Comparison of ENCODE assay signal across 8 mouse cellular contexts in the genomic region with DNA sequence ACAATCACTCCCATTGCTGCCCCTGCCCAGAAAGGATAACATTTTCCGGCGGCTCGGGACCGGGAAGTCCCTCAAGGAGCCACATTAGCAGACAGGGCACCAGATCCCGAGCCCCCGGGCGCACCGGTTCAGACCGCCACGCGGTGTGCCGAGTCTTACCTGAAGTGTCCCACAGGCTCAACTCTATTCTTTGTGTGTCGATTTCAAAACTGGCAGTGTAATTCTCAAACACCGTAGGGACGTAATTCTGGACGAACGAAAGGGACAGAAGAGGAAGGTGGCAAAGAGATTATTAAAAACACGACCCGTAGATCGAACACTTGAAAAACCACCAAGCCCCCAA. TPM values are rescaled to one million over a fixed set of nuclear protein-coding genes. Genes with fewer than 3 reads are reported as not detected.
DNase-seq lines count a peak whose midpoint lies in the region; ATAC-seq and TF ChIP-seq lines count a peak whose summit lies in the region.

No protein-coding gene starts in this region.

- H3K27ac ChIP-seq in cerebellum, adult 2 months (ENCODE audit: insufficient read depth, low read length): peak overlapping the region; percentile 22
- peak overlapping the region; percentile 91 for H3K27ac ChIP-seq in limb, embryonic 12.5 days
- H3K27ac ChIP-seq in stomach, embryonic 14.5 days (ENCODE audit: low read length): peak overlapping the region; percentile 96

- H3K4me2 ChIP-seq in limb, embryonic 12.5 days: peak overlapping the region; percentile 74
- peak overlapping the region; percentile 70 for H3K4me2 ChIP-seq in stomach, embryonic 14.5 days (replicated peaks; ENCODE audit: low read depth, low read length)

- WGBS in cerebellum, adult 2 months: under 1% methylated on average over 20 of the region's 20 CpGs
- 1% methylated on average over 20 of the region's 20 CpGs for WGBS in limb, embryonic 12.5 days
- WGBS in stomach, embryonic 14.5 days: under 1% methylated on average over 20 of the region's 20 CpGs

- TF ChIP-seq POLR2A in cerebellum, adult 2 months (IDR thresholded peaks at IDR 0.05; ENCODE audit: borderline replicate concordance, insufficient read depth, low read length): no peak

- no peaks in the 10 kb centered on the region for H3K4me1 ChIP-seq in cerebellum, adult 2 months (ENCODE audit: control insufficient read depth, insufficient read depth, low read length)
- peaks cover 25% of the 10 kb centered on the region for H3K4me1 ChIP-seq in megakaryocyte, embryonic 14.5 days
- H3K4me1 ChIP-seq in limb, embryonic 12.5 days (replicated peaks): peaks cover 30% of the 10 kb centered on the region
- H3K4me1 ChIP-seq in stomach, embryonic 14.5 days (ENCODE audit: control insufficient read depth, insufficient read depth, low read length): peaks cover 16% of the 10 kb centered on the region

- H3K9ac ChIP-seq in limb, embryonic 12.5 days (replicated peaks): peak overlapping the region; percentile 98
- H3K9ac ChIP-seq in stomach, embryonic 14.5 days (replicated peaks; ENCODE audit: low read depth, low read length): peak overlapping the region; percentile 93

- ATAC-seq in megakaryocyte, adult 5-6 weeks (ENCODE audit: poor library complexity, severe bottlenecking): no peak
- 0 out of 2 replicates have a peak, but pooled peaks have one; percentile 11 for ATAC-seq in limb, embryonic 12.5 days (ENCODE audit: insufficient number of reproducible peaks, insufficient read depth, low FRiP score, low TSS enrichment, low read depth)
- peak; percentile 5; the same call in 1 of the 2 replicates for ATAC-seq in stomach, embryonic 14.5 days (ENCODE audit: insufficient number of reproducible peaks, insufficient read depth, low FRiP score, low read depth)

- H3K36me3 ChIP-seq in megakaryocyte, embryonic 14.5 days (replicated peaks; ENCODE audit: low read length): no peaks in the 10 kb centered on the region
- peaks cover 16% of the 10 kb centered on the region for H3K36me3 ChIP-seq in limb, embryonic 12.5 days
- peaks cover 2% of the 10 kb centered on the region; the same call in 1 of the 2 replicates for H3K36me3 ChIP-seq in stomach, embryonic 14.5 days (ENCODE audit: control insufficient read depth, insufficient read depth, low read length)

- no peaks in the 10 kb centered on the region for H3K27me3 ChIP-seq in cerebellum, adult 2 months (ENCODE audit: control insufficient read depth, insufficient read depth, low read length)
- peaks cover 38% of the 10 kb centered on the region for H3K27me3 ChIP-seq in megakaryocyte, embryonic 14.5 days (replicated peaks)
- H3K27me3 ChIP-seq in limb, embryonic 12.5 days: no peaks in the 10 kb centered on the region
- no peaks in the 10 kb centered on the region for H3K27me3 ChIP-seq in stomach, embryonic 14.5 days (ENCODE audit: control insufficient read depth, insufficient read depth, low read length)

- no peaks in the 10 kb centered on the region for H3K9me3 ChIP-seq in megakaryocyte, embryonic 14.5 days
- no peaks in the 10 kb centered on the region for H3K9me3 ChIP-seq in limb, embryonic 12.5 days
- no peaks in the 10 kb centered on the region for H3K9me3 ChIP-seq in stomach, embryonic 14.5 days (ENCODE audit: control insufficient read depth, low read depth, low read length)

- peak overlapping the region; percentile 85 for H3K4me3 ChIP-seq in cerebellum, adult 2 months (replicated peaks; ENCODE audit: insufficient read depth, low read depth, low read length)
- peak overlapping the region; percentile 92 for H3K4me3 ChIP-seq in megakaryocyte, embryonic 14.5 days (replicated peaks)
- H3K4me3 ChIP-seq in limb, embryonic 12.5 days (replicated peaks): peak overlapping the region; percentile 95
- H3K4me3 ChIP-seq in stomach, embryonic 14.5 days (ENCODE audit: low read depth, low read length): peak overlapping the region; percentile 93

- no peak for DNase-seq in cerebellum, adult 2 months
- no peak for DNase-seq in cerebellum, adult 11 months
- DNase-seq in adrenal gland, postnatal 14 days: no peak
- no peak for DNase-seq in kidney, postnatal 14 days

- TF ChIP-seq CTCF in cerebellum, adult 2 months (IDR thresholded peaks at IDR 0.05; ENCODE audit: borderline replicate concordance, insufficient read depth, low read depth, low read length): no peak

RNA-seq across cellular contexts. Expression of a gene that starts 0.9 kb away (rescaled TPM):
- 8.0 and 10.5 TPM in 2 replicates for polyA plus RNA-seq in cerebellum, adult 2 months (2012; rRNA removed)
- not detected in 2 replicates for polyA plus RNA-seq in megakaryocyte, embryonic 14.5 days (2012; ENCODE audit: insufficient read depth, low replicate concordance)
- total RNA-seq in megakaryocyte, adult 5-6 weeks (2015): 60.3 and 62.9 TPM in 2 replicates
- 124 and 129 TPM in 2 replicates for total RNA-seq in megakaryocyte, adult 5-6 weeks (2017)
- polyA plus RNA-seq in limb, embryonic 12.5 days (2016; fragmentation: Nextera tagmentation; extraction: Ambion mirVana): 142 and 150 TPM in 2 replicates
- polyA plus RNA-seq in stomach, embryonic 14.5 days (2014; fragmentation: Nextera tagmentation; extraction: Ambion mirVana): 97.3 and 107 TPM in 2 replicates
- 49.2 and 53.1 TPM in 2 replicates for total RNA-seq in adrenal gland, postnatal 14 days (2021)

Comparison
In these comparisons a context has a peak if more than half of its experiments do, and no peak if none do; other contexts are left out.
1. H3K27ac ChIP-seq: peak in every context shown above with its lines; median percentile 96 in stomach, embryonic 14.5 days; 91 in limb, embryonic 12.5 days; 22 in cerebellum, adult 2 months.